Mouse (Mus musculus) adipocyte (in vitro differentiated cells): ENCODE data around the gene Ebf1.

ENCODE experiments used
- DNase-seq: peaks from one replicate; pipeline ENCODE4 v3.0.0-alpha.2; 2016; ENCODE audit warnings: low spot score

Gene Ebf1

DNA sequence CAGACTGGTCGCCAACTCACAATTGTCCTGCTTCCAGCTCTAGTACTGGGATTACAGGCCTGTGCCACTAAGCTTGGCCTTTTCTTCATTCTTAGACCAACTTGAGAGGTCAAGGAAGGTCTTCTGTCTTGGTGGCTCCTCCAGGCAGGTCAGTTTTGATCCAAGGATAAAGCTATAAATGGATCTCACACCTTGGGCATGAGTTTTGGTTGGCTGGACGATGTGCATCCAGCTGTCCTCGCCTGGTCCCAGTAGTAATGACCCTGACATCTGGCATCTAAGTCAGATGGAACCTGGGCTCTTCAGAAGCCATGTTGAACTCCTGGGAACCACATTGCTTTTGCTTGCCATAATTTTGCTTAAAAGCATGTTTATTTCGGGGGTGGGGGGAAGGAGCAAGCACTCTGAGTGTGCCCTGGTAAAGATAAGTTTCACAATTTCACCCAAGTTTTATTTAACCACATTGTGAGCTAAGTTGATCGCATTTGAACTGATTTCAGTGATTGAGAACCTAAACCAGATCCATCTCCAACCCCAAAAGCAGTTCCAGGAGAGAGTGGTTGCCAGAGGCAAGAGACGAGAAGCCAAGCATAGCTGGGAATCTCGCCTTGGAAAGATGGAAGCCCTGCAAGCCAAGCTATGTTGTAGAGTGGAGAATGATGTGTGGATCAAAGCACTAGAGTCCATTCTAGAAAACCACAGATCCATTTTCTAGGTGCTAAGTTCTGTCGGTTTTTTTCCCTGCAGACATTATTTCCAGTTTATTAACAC, 85.8 kb downstream of the Ebf1 start:
- DNase-seq: peak; percentile 36

DNA sequence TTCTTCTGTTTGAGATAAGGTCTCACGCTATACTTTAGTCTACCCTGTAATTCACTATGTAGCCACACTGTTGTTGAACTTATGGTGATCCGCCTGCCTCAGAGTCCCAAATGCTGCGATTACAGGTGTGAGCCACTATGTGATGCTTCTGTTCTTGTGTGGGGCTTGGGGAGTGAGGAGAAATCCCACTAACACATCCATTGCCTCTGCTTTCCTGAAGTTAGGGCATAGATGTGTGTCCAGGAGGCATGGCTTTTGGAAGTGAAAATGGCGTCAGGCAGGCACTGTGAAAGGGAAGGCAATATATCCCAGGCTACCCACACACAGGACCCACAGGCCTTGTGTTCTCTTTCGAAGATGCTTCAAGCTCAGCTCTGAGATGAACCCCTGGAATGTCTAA, 86.8 kb downstream of the Ebf1 start:
- DNase-seq: no peak

DNA sequence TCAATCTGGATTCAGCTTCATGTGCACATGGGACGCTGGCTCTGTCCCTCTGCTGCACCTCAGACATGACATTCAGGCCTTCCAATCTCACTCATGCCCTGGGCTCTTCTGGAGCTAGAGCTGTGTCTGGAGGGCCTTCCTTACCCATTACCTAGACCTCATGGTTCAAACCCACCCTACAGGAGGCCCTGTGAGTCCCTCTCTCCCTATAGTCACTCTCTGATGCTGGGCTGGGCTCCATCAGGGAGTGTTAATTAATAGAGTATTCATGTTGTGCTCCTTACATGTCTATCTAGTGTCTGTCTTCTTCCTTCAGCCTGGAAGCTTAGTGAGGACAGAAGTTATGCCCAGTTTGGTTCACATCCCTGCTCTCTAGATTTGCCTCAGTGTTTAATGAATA, 88.7 kb downstream of the Ebf1 start:
- DNase-seq: no peak

DNA sequence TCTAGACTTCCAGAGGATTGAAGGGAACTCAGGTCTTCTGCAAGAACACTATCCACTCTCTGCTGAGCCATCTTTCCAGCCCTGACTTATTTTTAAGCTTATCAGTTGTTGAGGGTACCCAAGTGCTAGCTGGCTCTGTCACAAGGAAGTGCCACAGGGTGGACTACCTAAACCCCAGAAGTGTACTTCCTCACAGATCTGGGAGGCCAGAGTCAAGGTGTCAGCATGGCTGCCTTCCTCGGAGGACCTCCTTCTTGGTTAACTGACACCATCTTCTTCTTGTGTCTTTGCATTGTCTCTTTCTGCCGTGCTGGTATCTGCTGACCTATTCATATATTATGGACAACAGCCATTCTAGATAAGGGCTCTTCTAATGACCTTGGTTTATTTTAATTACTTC, 89.3 kb downstream of the Ebf1 start:
- DNase-seq: no peak

DNA sequence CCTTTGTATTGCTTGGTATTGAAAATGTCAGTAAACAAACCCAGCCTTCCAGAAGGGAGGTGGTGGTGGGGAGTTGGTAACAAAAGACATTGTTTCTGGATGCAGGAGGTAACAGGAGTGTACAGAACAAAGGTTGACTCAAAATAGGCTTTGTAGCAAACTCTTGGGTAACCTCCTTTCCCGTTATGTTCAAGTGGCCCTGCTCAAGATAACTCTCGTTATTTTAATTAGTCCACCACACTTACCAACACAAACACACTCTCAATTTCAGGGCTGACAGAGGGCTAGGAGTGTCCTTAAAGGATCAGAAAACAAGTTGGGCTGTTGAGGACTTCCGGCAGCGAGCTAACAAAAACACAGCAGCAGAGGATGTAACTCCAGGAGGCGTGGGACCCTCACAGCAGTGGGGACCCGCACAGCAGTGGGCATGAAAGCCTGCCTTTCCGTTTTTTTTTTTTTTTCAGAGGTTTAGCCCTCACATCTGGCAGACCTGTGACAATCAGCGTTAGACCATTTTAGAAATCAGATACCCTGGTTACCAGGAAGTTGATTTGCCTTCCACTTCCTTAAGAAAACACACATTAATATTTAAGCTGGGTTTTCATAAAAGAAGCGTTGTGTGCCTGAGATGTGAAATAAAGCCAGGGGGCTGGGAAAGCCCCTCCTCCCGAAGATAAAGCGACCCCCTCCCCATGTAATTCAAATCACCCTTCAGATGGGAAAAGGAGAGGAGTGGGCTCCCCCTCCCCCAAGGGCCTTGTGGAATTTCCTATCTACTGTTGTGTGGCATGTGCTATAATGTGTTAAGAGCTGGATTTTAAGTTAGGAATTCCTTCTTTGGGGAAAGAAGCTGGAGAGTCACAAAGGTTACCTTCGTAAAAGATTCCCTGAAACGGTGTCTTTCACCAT, 90.5 kb downstream of the Ebf1 start:
- DNase-seq: no peak

DNA sequence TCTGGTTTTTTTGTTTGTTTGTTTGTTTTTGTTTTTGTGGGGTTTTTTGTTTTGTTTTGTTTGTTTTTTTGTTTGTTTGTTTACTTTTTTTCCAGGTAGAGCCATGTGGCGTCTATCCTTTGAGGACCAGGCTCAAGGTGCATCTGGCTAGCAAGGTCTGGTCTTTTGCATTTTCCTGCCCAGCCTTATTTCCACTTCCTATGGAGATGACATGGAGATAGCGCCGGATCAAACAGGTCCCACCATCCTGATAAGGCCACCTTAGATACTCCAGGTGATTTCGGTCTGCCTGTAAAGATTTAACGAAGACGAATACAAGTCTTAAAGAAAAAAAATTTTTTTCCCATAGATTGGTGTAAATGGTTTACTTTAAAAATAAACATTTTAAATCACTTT, 91.2 kb downstream of the Ebf1 start:
- no peak for DNase-seq

DNA sequence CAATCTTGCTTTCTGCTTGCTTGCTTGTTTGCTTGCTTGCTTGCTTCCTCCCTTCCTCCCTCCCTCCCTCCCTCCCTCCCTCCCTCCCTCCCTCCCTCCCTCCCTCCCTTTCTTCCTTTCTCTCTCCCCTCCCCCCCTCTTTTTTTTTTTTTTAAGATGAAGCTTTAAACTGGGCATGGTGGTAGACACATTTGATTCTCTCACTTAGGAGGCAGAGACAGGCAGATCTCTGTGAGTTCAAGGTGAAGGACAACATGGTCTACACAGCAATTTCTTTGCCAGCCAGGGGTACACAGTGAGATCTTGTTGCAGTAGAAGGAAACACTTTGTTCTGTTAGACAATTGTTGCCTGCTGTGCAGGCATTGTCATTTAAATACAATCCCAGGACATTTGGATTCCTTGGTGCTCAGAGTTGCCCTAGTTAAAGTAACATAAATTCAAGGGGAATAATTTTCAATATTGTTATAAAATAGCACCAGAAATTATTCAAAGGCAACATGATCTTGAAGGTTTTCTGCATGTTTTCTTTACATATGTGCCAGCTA, 92.0 kb downstream of the Ebf1 start:
- DNase-seq: no peak

DNA sequence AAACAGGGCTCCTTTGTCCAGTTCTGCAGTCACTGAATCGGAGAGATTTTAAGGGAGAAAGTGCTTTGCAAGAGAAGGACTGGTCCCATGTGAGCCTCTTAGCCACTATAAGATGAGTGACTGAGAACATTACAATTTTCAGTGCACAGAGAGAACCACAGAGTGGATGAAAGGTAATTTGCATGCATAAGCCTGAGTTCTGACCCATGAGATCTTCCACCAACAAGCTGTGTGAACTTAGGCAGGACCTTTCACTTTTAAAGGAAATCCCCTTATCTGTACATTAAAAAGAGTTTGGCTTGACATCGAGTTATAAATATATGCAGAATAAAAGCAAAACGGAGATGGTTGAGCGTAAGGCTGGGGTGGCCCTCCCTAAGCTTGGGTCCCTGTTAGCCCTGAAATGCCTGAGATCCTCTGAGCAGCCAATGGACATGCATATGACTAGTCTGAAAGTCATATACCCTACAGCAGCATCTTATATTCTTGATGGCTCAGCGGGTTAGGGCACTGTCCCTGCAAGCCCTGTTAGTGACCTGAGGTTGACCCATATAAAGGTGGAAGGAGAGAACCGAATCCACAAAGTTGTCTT, 92.8 kb downstream of the Ebf1 start:
- no peak for DNase-seq

DNA sequence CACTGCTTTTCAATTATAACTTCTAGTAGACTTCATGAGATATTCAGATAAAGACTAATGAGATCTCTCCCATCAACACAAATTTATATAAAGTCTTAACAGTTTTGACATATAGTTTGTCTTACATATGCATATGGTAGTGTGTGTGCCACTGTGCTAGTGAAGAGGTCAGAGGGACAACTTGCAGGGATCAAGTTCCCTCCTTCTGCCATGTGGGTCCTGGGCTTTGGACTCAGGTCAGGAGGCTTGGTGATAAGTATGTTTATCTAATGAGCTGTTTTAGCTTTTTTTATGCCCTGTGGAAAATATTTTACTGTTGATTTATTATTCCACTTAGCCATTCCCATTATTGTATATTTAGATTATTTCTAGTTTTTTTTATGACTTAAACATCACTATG, 93.7 kb downstream of the Ebf1 start:
- no peak for DNase-seq

DNA sequence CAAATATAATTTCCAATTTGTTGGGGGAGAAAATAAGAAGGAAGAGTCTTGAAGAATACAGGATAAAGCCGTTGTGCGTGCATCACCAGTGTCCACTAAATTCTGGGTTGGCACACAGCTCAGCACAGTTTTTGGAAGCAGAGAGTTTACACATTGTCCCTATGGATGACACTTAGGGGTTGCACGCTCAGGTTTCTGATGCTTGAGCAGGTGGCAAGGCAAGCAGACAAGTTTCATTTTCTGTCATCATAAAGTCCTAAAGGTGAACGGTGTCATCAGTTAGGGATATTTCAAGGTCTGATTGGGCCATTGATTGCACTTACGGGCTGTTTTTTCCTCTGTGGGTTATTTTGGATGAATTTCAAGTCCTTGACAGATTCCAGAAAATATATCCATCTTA, 97.1 kb downstream of the Ebf1 start:
- no peak for DNase-seq

DNA sequence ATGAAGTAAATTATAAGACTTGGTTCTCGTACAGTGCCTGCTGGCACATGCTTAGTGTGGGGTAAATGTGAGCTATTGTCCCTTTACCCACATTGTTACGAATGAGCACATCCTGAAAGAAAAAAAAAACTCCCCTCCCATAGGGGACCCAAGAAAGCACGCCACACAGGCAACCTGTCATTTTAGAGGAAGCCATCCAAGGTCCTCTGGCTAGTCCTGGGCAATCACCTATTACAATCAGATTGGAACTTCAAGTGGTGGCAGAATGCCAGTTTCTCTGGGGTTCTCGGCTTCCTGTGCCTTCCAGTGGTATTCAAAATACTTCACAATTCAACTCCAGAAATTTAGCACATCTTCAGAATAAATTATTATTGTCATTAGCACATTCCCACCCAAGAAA, 98.7 kb downstream of the Ebf1 start:
- DNase-seq: peak; percentile 13

DNA sequence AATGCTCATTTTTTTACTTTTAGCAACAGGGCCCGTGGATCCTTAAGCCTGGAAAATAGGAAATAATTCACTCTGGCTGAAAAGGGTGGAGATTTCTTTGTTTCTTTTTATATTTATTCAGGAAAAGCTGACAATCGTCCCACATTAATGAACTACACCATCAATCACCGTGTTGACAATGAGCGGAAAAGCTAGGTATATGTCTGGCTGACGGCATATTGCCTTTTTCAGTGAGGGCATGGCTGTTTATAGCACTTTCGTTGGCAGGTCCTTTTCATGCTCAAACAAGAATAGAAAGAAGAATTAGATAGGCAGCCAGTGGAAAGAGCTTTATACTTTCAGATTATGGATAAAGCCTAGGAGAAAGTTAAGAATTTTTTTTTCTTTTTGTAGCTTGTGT, 99.8 kb downstream of the Ebf1 start:
- no peak for DNase-seq

DNA sequence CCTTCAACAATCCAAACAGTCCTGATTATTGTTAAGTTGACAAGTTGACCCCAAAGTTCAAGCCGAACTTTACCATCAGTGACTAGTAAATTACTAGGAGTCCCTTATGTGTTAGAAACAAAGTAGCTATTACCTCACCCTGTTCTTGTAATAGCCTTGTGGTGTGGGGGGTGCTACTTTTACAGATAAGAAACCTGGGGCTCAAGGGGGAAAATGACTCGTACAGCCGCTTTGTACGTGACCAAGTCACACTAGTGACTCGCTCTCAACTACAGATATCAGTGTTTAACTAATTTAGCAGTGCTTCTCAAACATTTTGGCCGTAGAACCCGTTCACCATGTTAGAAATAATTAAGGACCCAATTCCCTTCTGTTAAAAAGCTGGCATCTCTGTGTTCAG, 100.5 kb downstream of the Ebf1 start:
- no peak for DNase-seq

DNA sequence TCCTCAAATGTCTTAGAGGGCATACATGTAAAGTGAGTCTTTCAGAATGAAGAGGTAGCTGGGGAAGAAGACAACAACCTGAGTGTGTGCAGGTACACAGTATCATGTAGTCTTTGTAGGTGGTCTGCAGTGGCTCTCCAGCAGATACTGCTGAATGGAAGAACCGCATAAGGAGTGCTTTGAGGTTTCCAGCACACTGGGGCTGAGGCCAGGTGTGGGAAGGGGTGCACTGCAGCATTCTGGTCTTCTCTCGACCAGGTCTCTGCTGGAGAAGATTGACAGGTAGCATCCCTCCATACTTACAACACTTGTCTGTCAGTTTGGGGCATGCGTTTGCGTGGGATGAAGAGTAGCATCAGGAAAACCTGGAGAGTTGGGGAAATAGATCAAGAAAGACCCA, 104.9 kb downstream of the Ebf1 start:
- DNase-seq: no peak

DNA sequence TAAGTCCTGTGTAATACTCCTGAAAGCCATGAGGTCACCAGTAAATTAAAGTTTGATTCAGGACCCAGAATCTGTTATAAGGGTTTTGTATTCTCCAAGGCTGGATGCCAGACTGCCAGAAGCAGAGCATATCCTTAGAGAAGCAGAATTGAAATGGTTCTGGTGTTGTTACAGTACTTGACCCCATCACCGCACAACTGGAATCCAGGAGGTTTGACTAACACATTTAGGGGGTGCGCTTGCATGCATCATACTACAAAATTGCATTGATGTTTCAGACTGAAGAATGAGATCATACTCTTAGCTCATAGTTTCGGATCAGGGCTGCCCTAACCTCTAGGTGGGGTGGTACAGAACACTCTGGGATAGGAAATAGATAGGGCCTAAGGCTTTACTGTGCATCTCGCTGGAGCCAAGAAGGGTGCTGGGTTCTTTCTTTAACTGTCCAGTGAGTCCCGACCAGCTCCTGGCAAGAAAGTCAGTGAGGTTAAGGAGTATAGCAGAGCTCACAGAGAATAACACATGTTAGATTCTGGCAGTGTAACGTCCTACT, 106.9 kb downstream of the Ebf1 start:
- peak; percentile 44 for DNase-seq

DNA sequence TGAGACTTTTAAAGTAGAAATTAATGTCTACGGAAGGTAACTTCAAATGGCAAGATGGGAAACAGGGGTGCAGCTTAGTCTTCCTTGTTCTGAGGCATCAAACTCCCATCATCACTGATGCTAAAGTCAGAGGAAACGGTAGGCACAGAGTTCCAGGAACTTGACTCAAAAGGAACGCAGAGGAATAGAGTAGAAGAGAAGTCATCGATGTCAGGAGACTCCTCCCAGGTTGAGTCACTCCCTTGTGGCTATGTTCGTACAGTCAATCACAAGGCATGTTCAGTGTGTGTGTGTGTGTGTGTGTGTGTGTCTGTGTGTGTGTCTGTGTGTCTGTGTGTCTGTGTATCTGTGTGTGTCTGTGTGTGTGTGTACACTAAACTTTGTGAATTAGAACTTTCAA, 108.6 kb downstream of the Ebf1 start:
- no peak for DNase-seq

DNA sequence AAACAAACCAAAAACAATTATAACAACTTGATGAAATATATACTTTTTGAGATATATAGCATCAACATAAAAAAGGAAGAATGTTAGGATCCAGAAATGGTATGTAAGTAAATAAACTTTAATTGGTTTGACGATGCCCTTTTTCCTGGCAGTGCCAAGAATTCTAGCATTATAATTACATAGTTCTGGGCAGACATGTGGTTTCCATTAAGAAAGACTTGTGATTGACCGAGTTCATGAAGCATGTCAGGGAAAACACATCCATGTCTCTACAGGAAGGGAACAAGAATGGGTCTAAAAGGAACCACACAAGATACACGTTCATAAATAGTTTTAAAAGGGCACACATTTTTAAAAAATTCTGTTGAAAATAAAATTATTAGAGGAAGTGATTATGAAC, 110.3 kb downstream of the Ebf1 start:
- DNase-seq: no peak

DNA sequence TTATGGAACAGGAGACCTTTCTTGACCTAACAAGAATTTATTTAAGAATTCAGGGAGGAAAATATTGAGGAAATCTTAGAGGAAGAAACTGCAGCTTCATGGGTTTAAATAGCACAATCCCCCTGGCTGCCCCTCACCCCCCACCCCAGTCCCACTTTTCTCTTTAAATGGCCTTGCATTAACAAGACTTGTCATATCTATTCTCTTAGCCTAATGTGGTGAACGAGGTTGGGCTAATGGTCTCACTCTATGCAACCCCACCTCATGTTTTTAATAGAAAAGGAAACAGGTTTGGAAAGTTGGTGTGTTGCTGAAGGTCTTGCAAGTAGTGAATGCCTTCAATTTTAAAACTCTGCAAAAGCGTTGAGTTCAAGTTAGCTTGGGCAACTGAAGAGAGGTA, 110.7 kb downstream of the Ebf1 start:
- DNase-seq: no peak

DNA sequence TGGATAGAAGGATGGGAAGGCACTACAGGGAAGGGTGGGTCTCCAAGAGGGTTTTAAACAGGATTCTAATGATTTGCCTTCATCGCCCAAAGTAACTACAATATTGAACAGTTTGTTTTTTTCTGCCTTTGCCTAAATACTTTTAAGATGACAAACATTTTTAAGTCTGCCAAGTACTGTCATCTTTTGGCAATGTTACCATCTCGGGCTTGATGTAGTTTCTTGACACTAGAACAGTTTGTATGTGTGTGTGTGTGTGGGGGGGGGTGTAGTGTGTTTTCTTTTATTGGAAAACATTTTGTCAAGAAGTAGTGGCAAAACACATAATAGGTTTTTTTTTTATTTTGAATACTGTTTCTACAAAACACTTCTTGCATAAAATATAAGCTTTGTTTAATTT, 111.2 kb downstream of the Ebf1 start:
- DNase-seq: peak; percentile 58

DNA sequence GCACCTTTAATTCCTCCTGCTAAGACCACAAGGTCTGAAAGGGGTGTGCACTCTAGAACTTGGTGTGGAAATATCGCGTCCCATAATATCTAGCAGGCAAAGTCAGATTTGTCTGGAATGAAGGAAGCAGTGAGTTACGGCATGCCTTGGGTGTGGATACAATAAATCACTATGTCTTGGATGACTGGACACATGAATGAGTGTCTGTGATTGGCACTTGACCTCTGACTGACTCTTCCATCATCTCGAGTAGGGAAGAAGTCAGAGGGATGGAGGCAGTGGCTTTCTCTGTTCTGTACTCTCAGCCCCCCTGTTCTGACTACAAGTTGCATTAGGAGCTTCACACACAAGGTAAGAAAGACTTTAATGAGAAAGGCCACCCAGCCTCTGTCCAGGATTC, 112.8 kb downstream of the Ebf1 start:
- no peak for DNase-seq

DNA sequence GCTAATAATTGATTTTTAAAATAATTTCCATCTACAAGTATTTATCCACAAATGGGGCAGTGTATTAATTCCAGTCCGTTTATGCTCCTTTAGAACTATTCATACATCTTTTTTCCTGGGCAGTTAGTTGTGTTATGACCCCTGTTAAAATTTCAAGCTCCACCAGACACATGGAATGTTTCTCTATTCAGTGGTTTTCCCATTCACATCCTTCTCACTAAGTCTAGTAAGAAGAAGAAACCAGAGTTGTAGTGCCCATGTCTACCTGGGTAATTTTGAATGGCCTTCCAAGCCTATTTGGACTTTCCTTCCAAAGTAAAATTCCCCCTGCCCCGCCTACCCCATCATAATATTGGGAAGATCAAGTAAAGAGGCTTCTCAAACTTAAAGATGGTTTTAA, 114.6 kb downstream of the Ebf1 start:
- no peak for DNase-seq

DNA sequence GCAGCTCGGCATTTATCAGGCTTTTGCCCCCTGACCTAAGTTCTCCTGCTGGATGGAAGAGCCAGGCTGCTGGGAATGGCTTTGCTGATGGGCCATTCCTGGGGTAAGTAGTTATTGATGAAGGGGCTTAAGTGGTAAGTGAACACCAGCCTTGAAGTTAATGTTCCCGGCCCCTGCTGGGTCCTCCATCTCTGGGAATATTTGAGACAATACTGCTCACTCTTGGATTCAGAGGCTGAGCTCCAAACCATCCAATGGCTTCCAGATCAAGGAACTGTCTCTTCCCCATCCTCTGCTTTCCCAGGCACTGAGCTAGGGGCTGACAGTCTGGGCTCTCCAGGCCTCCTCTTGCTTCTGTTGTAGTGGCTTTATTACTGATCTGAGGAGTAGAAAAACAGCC, 116.2 kb downstream of the Ebf1 start:
- no peak for DNase-seq

DNA sequence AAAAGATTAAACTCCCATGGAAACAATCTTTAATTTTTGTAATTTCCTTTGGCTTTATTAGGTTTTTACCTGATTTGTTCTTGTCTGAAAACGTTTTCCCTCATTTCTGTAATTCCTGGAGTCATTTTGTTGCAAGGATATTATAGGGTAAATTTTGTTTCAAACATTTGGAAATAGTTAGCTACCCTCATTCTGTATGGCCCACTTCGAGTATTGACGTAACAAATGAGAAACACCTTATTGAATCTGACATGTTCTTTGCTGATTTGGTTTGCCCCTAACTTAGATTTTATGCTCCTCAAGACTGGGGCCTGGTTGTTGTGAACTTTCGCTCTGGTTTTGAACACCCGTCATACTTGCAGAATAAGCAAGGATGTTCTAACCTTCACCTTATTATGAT, 120.9 kb downstream of the Ebf1 start:
- no peak for DNase-seq
